Mouse (Mus musculus): ENCODE data around the gene Ahrr.
A peak's percentile ranks its signal among the peaks of the same experiment; 100 is the strongest.

Gene Ahrr

GRCm38 (mm10) chr13:74292167-74292566 is at the start of gene Ahrr:
Gene Ahrr (minus strand): TSS chr13:74292331.
- peak; percentile 65 for DNase-seq (ENCODE audit: low spot score)

- DNase-seq (ENCODE audit: low spot score) = peak; percentile 47
These were observed 48.9 kb upstream of the Ahrr start for GRCm38 (mm10) chr13:74341036-74341435.

- no peak for DNase-seq (ENCODE audit: low spot score)
These were observed 37.2 kb upstream of the Ahrr start for GRCm38 (mm10) chr13:74329321-74329720.

GRCm38 (mm10) chr13:74317170-74317849 is 25.2 kb upstream of the Ahrr start, which contains the start of gene Pdcd6:
Gene Pdcd6 (minus strand): TSS chr13:74317580.
- peak; percentile 93 for DNase-seq (ENCODE audit: low spot score)

GRCm38 (mm10) chr13:74316789-74317169 is 24.6 kb upstream of the Ahrr start:
- no peak for DNase-seq (ENCODE audit: low spot score)

GRCm38 (mm10) chr13:74316386-74316785 is 24.3 kb upstream of the Ahrr start:
- DNase-seq (ENCODE audit: low spot score) = no peak

- no peak for DNase-seq (ENCODE audit: low spot score)
These were observed 22.5 kb upstream of the Ahrr start for GRCm38 (mm10) chr13:74314616-74315015.

- DNase-seq (ENCODE audit: low spot score) = no peak
These were observed 13.6 kb upstream of the Ahrr start for GRCm38 (mm10) chr13:74305780-74306179.

- no peak for DNase-seq (ENCODE audit: low spot score)
These were observed 13.2 kb upstream of the Ahrr start for GRCm38 (mm10) chr13:74305380-74305779.

- no peak for DNase-seq (ENCODE audit: low spot score)
These were observed 10.2 kb upstream of the Ahrr start for GRCm38 (mm10) chr13:74302050-74303037.

GRCm38 (mm10) chr13:74301607-74301984 is 9.5 kb upstream of the Ahrr start:
- no peak for DNase-seq (ENCODE audit: low spot score)

GRCm38 (mm10) chr13:74300925-74301606 is 8.9 kb upstream of the Ahrr start:
- peak; percentile 83 for DNase-seq (ENCODE audit: low spot score)

- DNase-seq (ENCODE audit: low spot score) = no peak
These were observed 4.2 kb upstream of the Ahrr start for GRCm38 (mm10) chr13:74296376-74296775.

GRCm38 (mm10) chr13:74289646-74290045 is 2.5 kb downstream of the Ahrr start:
- no peak for DNase-seq (ENCODE audit: low spot score)

GRCm38 (mm10) chr13:74282299-74282698 is 9.8 kb downstream of the Ahrr start:
- DNase-seq (ENCODE audit: low spot score) = no peak

- DNase-seq (ENCODE audit: low spot score) = no peak
These were observed 16.4 kb downstream of the Ahrr start for GRCm38 (mm10) chr13:74275726-74276125.

- peak; percentile 60 for DNase-seq (ENCODE audit: low spot score)
These were observed 31.7 kb downstream of the Ahrr start for GRCm38 (mm10) chr13:74260231-74260992.

- DNase-seq (ENCODE audit: low spot score) = peak; percentile 67
These were observed 32.5 kb downstream of the Ahrr start for GRCm38 (mm10) chr13:74259460-74260230.

- DNase-seq (ENCODE audit: low spot score) = peak; percentile 61
These were observed 45.6 kb downstream of the Ahrr start for GRCm38 (mm10) chr13:74246494-74246893.

GRCm38 (mm10) chr13:74245899-74246231 is 46.3 kb downstream of the Ahrr start:
- DNase-seq (ENCODE audit: low spot score) = no peak

Measured in testis, postnatal 10 days (tissue).